Mouse (Mus musculus) hindbrain, embryonic 16.5 days (tissue): ENCODE data around the gene Klri1. TPM values are rescaled to one million over a fixed set of nuclear protein-coding genes. Genes with fewer than 3 reads are reported as not detected.

Experiments
- ATAC-seq: fragments of 200-750 bp; cut with Nextera tagmentation; 2 replicates; pipeline ENCODE4 v1.8.0; 2017; ENCODE audit warnings: moderate TSS enrichment, moderate library complexity
- H3K27ac ChIP-seq: fragments of 300-500 bp; sonication (generic); 2 replicates; pipeline ENCODE4 v1.5.1; 2014; ENCODE audit warnings: low read depth, mild to moderate bottlenecking, control low read depth, low read length, moderate library complexity
- H3K27me3 ChIP-seq: fragments of 300-500 bp; sonication (generic); replicated peaks from 2 replicates; pipeline ENCODE4 v1.6.1; 2014; ENCODE audit warnings: low read length; ENCODE audit not compliant: control insufficient read depth, insufficient read depth
- H3K36me3 ChIP-seq: fragments of 300-500 bp; sonication (generic); 2 replicates; pipeline ENCODE4 v1.6.1; 2014; ENCODE audit warnings: mild to moderate bottlenecking, low read length, moderate library complexity, mixed read lengths; ENCODE audit not compliant: control insufficient read depth, insufficient read depth
- H3K4me1 ChIP-seq: fragments of 300-500 bp; sonication (generic); 2 replicates; pipeline ENCODE4 v1.6.1; 2014; ENCODE audit warnings: low read depth, low read length; ENCODE audit not compliant: control insufficient read depth, insufficient read depth
- H3K4me2 ChIP-seq: fragments of 300-500 bp; sonication (generic); 2 replicates; pipeline ENCODE4 v1.6.1; 2014; ENCODE audit warnings: mild to moderate bottlenecking, low read length, control low read depth, moderate library complexity
- H3K4me3 ChIP-seq: fragments of 300-500 bp; sonication (generic); 2 replicates; pipeline ENCODE4 v1.5.1; 2014; ENCODE audit warnings: mild to moderate bottlenecking, low read length, control low read depth, moderate library complexity
- H3K9ac ChIP-seq: fragments of 300-500 bp; sonication (generic); 2 replicates; pipeline ENCODE4 v1.6.1; 2014; ENCODE audit warnings: low read depth, mild to moderate bottlenecking, control low read depth, low read length, moderate library complexity
- H3K9me3 ChIP-seq: fragments of 300-500 bp; sonication (generic); 2 replicates; pipeline ENCODE4 v1.6.1; 2014; ENCODE audit warnings: mild to moderate bottlenecking, low read length, moderate library complexity; ENCODE audit not compliant: control insufficient read depth
- WGBS: fragments of 180-500 bp; shearing (Covaris S2); extraction: QIAGEN DNeasy Blood & Tissue Kit; methylation state at CpG from one replicate; pipeline ENCODE4 v1.1.7; 2014; 5-methylcytosine and 5-hydroxymethylcytosine counted together
- polyA plus RNA-seq: library from polyadenylated mRNA; unstranded; fragments of >200 nt; fragmentation: Nextera tagmentation; extraction: Ambion mirVana; gene quantifications from 2 replicates; pipeline ENCODE4 v1.2.1, GENCODE M21; 2015

The Klri1 gene
- polyA plus RNA-seq: 0.25 and 0.26 TPM in 2 replicates

DNA sequence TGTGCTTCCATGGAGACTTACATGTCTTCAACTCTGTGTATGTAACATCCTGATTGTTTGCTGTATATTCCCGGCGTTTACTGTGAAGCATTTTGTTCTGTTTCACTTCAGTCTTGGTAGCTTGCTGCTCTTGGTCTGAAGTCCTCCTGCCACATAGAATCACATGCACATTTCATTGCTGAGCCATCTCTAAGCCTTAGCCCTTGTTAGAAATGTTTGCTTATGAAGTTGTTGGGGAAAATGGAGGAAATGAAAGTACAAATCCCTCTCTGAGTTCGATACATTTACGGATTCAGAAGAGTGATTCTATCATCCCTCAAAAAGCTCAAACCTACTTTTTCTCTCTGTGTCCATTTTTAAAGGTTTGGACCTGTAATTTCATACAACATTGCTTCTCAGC, at the start of gene Klri1:
Klri1 (minus strand) TSS at position 101 of the 400 bp plus-strand sequence.
- Histone ChIP-seq H3K36me3 (no peaks in the 10 kb centered on the region), H3K4me1 (no peaks in the 10 kb centered on the region), H3K9me3 (no peaks in the 10 kb centered on the region), H3K4me2 (no peak within 1 kb of the TSS), H3K9ac (no peak within 1 kb of the TSS), H3K27ac (no peak within 1 kb of the TSS), H3K27me3 (no peaks in the 10 kb centered on the region), H3K4me3 (no peak within 1 kb of the TSS)
- whole genome bisulfite sequencing: 95% methylated on average over 4 of the region's 4 CpGs
- ATAC-seq: no peak

GRCm38 (mm10) chr6:129747654-129748032, 30.7 kb upstream of the Klri1 start:
- WGBS: 87% methylated on average over 3 of the region's 3 CpGs

GRCm38 (mm10) chr6:129747016-129747653, 30.2 kb upstream of the Klri1 start:
- 85% methylated on average over 4 of the region's 4 CpGs for WGBS
- H3K4me3 ChIP-seq: no peak overlapping the region
- H3K9me3 ChIP-seq: no peaks in the 10 kb centered on the region
- no peaks in the 10 kb centered on the region for H3K27me3 ChIP-seq
- H3K4me1 ChIP-seq: no peaks in the 10 kb centered on the region
- H3K36me3 ChIP-seq: no peaks in the 10 kb centered on the region
- no peak overlapping the region for H3K4me2 ChIP-seq
- no peak overlapping the region for H3K9ac ChIP-seq
- H3K27ac ChIP-seq: no peak overlapping the region
- no peak for ATAC-seq

More at GRCm38 (mm10) chr6:129747654-129748032, 30.7 kb upstream of the Klri1 start:
- Histone ChIP-seq H3K9ac (no peak overlapping the region), H3K4me2 (no peak overlapping the region), H3K9me3 (no peaks in the 10 kb centered on the region), H3K4me3 (no peak overlapping the region), H3K4me1 (no peaks in the 10 kb centered on the region), H3K36me3 (no peaks in the 10 kb centered on the region), H3K27ac (no peak overlapping the region), H3K27me3 (no peaks in the 10 kb centered on the region)
- no peak for ATAC-seq

DNA sequence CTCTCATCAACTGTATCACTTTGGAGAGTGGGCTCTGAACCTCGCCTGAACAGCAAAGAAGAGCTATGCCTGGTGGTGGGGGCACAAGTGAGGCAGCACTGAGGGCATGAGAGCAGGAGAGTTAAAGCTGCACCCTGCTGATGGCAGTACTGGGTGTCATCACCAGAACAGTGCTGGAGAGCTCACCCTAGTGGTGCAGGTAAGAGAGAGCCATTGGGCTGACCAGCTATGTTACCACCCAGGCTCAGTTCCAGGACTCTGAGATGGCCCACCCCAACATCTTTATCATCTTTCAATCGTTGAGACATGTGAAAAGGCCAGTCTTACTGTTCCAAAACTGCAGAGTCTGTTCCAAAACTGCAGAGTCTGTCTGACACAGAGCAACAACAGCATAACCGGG, 29.2 kb upstream of the Klri1 start:
- 74% methylated on average over 3 of the region's 3 CpGs for WGBS
- no peak for ATAC-seq
- no peaks in the 10 kb centered on the region for H3K9me3 ChIP-seq

DNA sequence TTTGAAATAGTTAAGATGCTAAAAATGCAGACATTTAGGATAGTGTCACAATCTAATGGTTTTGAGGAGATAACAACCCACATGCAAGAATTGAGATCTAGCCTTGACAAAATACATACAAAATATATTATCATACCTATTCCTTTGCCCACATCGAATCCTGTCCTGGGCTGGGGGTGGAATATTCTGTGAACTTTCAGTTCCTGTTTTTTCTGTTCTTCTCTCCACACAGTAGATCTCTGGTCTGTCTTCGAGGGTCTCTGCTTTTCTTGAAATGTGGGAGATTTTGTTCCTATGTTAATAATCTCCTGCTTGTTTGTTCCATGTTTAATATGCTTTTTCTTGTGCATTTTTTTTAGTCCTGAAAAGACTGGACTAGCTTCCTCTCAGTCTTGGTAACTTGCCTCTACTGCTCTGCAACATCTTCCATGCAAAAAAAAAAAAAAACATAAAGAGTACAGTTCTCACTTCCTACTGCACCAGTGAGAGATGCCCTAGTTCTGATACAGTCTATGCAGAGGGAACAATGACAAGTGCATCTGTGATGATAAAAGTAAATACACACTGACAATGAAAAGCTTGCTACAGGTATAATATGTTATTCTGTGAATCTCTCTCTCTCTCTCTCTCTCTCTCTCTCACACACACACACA, 23.3 kb upstream of the Klri1 start, which contains the start of gene Klri2:
Klri2 (minus strand) TSS at position 416 of the 653 bp plus-strand sequence.
- Histone ChIP-seq H3K4me3 (no peak within 1 kb of the TSS), H3K4me2 (no peak within 1 kb of the TSS), H3K9ac (no peak within 1 kb of the TSS), H3K27ac (no peak within 1 kb of the TSS), H3K27me3 (no peaks in the 10 kb centered on the region), H3K36me3 (no peaks in the 10 kb centered on the region), H3K9me3 (no peaks in the 10 kb centered on the region), H3K4me1 (no peaks in the 10 kb centered on the region)
- WGBS: 73% methylated on average over 2 of the region's 2 CpGs
- ATAC-seq: no peak

More for the DNA sequence above, 29.2 kb upstream of the Klri1 start:
- Histone ChIP-seq H3K27ac (no peak overlapping the region), H3K4me2 (no peak overlapping the region), H3K4me3 (no peak overlapping the region), H3K36me3 (no peaks in the 10 kb centered on the region), H3K27me3 (no peaks in the 10 kb centered on the region), H3K4me1 (no peaks in the 10 kb centered on the region), H3K9ac (no peak overlapping the region)

DNA sequence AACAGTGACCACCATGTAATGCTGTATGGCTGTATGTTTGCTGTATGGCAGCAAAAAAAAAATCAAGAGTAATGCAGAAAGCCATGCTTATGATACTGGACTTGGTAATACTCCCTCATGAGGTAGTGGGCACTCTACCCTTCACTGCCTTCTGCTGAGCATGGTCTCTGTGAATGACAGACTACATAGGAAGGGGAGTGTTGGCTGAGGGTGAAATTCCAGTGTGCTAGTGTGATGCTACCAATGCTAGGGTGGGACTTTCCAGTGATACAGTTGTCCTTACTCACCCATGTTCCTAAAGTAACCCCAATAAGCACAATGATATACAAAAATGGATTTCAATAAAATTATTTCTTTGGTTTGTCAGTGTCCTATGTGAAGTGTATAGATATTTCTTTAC, 19.5 kb upstream of the Klri1 start:
- H3K4me3 ChIP-seq: no peak overlapping the region
- H3K36me3 ChIP-seq: no peaks in the 10 kb centered on the region
- no peak for ATAC-seq
- H3K4me2 ChIP-seq: no peak overlapping the region
- no peaks in the 10 kb centered on the region for H3K9me3 ChIP-seq
- H3K27me3 ChIP-seq: no peaks in the 10 kb centered on the region
- H3K27ac ChIP-seq: no peak overlapping the region
- no peaks in the 10 kb centered on the region for H3K4me1 ChIP-seq
- no peak overlapping the region for H3K9ac ChIP-seq

DNA sequence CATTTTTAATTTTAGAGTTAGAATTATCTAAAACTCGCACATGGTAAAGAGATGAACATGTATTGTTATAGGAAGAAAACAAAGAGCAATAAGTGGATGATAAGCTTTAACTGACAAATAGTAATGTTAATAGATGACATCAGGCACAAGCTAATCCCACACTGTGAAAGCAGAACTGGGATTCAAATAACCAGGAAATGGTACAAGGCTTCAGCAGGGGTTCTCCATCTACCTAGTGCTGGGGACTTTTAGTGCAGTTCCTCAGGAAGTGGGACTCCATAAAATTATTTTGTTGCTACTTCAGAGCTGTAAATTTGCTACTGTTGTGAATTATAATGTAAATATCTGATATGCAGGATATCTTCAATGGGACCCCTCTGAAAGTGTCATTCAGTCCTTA, 10.3 kb upstream of the Klri1 start:
- H3K9me3 ChIP-seq: no peaks in the 10 kb centered on the region
- ATAC-seq: no peak
- H3K4me1 ChIP-seq: no peaks in the 10 kb centered on the region
- no peak overlapping the region for H3K27ac ChIP-seq
- H3K4me3 ChIP-seq: no peak overlapping the region
- no peak overlapping the region for H3K9ac ChIP-seq
- no peaks in the 10 kb centered on the region for H3K27me3 ChIP-seq
- H3K4me2 ChIP-seq: no peak overlapping the region
- no peaks in the 10 kb centered on the region for H3K36me3 ChIP-seq
- 95% methylated on average over 1 of the region's 1 CpGs for WGBS

GRCm38 (mm10) chr6:129721390-129721789, 4.5 kb upstream of the Klri1 start:
- Histone ChIP-seq H3K9me3 (no peaks in the 10 kb centered on the region), H3K9ac (no peak overlapping the region), H3K36me3 (no peaks in the 10 kb centered on the region), H3K27ac (no peak overlapping the region), H3K4me1 (no peaks in the 10 kb centered on the region), H3K27me3 (no peaks in the 10 kb centered on the region), H3K4me3 (no peak overlapping the region), H3K4me2 (no peak overlapping the region)
- WGBS: 81% methylated on average over 1 of the region's 1 CpGs
- ATAC-seq: no peak

GRCm38 (mm10) chr6:129720487-129720886, 3.6 kb upstream of the Klri1 start:
- ATAC-seq: no peak

More at GRCm38 (mm10) chr6:129720487-129720886, 3.6 kb upstream of the Klri1 start:
- no peak overlapping the region for H3K4me2 ChIP-seq
- no peaks in the 10 kb centered on the region for H3K4me1 ChIP-seq
- no peak overlapping the region for H3K4me3 ChIP-seq
- no peaks in the 10 kb centered on the region for H3K27me3 ChIP-seq
- no peaks in the 10 kb centered on the region for H3K36me3 ChIP-seq
- H3K27ac ChIP-seq: no peak overlapping the region
- 14% methylated on average over 3 of the region's 3 CpGs for WGBS
- H3K9ac ChIP-seq: no peak overlapping the region
- H3K9me3 ChIP-seq: no peaks in the 10 kb centered on the region
